Mouse (Mus musculus) embryonic facial prominence, embryonic 12.5 days (tissue): ENCODE measurements around the gene Hs6st3. TPM values are rescaled to one million over a fixed set of nuclear protein-coding genes. Genes with fewer than 3 reads are reported as not detected.
"Not testable (repeated sequence)": the region's sequence is repeated elsewhere in the genome, so short reads cannot be mapped to it uniquely, and the experiment has no call there.

Source experiments
- ATAC-seq: fragments of 200-750 bp; cut with Nextera tagmentation; 2 replicates; pipeline ENCODE4 v1.8.0; 2017; ENCODE audit not compliant: insufficient number of reproducible peaks, insufficient read depth, low FRiP score, low TSS enrichment
- H3K27ac ChIP-seq: fragments of 300-500 bp; sonication (generic); 2 replicates; pipeline ENCODE4 v1.5.1; 2016; ENCODE audit warnings: mild to moderate bottlenecking
- H3K27me3 ChIP-seq: fragments of 300-500 bp; sonication (generic); 2 replicates; pipeline ENCODE4 v1.6.1; 2016; ENCODE audit warnings: mild to moderate bottlenecking, moderate library complexity
- H3K36me3 ChIP-seq: fragments of 300-500 bp; sonication (generic); 2 replicates; pipeline ENCODE4 v1.6.1; 2016; ENCODE audit warnings: mild to moderate bottlenecking
- H3K4me1 ChIP-seq: fragments of 300-500 bp; sonication (generic); 2 replicates; pipeline ENCODE4 v1.6.1; 2016
- H3K4me2 ChIP-seq: fragments of 300-500 bp; sonication (generic); replicated peaks from 2 replicates; pipeline ENCODE4 v1.6.1; 2016; ENCODE audit warnings: mild to moderate bottlenecking, moderate library complexity
- H3K4me3 ChIP-seq: fragments of 300-500 bp; sonication (generic); 2 replicates; pipeline ENCODE4 v1.5.1; 2016; ENCODE audit warnings: mild to moderate bottlenecking
- H3K9ac ChIP-seq: fragments of 300-500 bp; sonication (generic); 2 replicates; pipeline ENCODE4 v1.6.1; 2016; ENCODE audit warnings: mild to moderate bottlenecking, moderate library complexity
- H3K9me3 ChIP-seq: fragments of 300-500 bp; sonication (generic); 2 replicates; pipeline ENCODE4 v1.6.1; 2016; ENCODE audit warnings: mild to moderate bottlenecking, moderate library complexity
- WGBS: fragments of 180-500 bp; shearing (Covaris S2); methylation state at CpG from one replicate; pipeline ENCODE4 v1.1.7; 2016; 5-methylcytosine and 5-hydroxymethylcytosine counted together
- polyA plus RNA-seq: library from polyadenylated mRNA; unstranded; fragments of >200 nt; fragmentation: Nextera tagmentation; extraction: Ambion mirVana; gene quantifications from 2 replicates; pipeline ENCODE4 v1.2.1, GENCODE M21; 2016

Hs6st3 gene
- polyA plus RNA-seq, 1 experiment from 2014 or later, result 0.40 TPM

DNA sequence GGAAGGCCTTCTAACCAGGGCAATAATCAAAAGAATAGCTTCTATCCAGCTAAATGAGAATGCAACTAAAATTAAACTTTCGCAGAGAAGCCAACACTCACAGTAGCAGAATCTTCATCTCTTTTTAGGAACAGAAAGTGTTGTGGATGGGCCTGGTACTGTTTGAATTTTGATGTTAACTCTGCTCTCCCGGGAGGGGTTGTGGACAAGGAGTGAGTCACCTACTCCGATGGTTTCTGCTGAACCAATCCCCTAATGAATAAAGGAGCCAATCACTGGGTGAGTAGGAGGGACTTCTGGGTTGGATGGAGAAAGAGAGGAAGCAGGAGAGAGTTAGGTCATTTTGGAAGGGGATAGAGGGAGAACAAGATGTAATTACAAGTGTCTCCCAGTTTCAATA is 117.3 kb downstream of the Hs6st3 start:
- Histone ChIP-seq H3K9me3 (no peaks in the 10 kb centered on the region), H3K4me3 (no peak overlapping the region), H3K27me3 (no peaks in the 10 kb centered on the region), H3K9ac (no peak overlapping the region), H3K4me1 (no peaks in the 10 kb centered on the region), H3K27ac (no peak overlapping the region), H3K36me3 (no peaks in the 10 kb centered on the region), H3K4me2 (no peak overlapping the region)
- 76% methylated on average over 3 of the region's 3 CpGs for WGBS
- ATAC-seq, result no peak

DNA sequence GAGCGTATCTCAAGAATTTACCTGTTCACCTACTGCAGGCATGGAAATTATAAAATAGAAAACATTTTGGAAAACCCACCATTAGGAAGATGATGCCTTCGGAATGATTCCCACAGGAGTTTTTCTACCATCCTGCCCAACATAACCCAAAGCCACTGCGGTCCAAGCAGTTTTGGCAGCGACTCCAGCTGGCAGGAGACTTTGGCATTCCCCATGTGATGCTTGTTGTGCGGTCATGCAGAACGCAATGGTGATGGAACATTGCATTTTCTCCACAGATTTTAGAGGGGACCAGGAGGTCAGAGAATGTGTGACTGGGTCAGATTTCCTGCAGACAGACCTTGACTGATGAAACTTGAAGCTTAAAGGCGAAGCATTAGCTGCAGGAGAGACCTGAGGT is 118.9 kb downstream of the Hs6st3 start:
- H3K4me1 ChIP-seq, result no peaks in the 10 kb centered on the region
- WGBS, result 77% methylated on average over 7 of the region's 7 CpGs
- H3K27ac ChIP-seq, result no peak overlapping the region

DNA sequence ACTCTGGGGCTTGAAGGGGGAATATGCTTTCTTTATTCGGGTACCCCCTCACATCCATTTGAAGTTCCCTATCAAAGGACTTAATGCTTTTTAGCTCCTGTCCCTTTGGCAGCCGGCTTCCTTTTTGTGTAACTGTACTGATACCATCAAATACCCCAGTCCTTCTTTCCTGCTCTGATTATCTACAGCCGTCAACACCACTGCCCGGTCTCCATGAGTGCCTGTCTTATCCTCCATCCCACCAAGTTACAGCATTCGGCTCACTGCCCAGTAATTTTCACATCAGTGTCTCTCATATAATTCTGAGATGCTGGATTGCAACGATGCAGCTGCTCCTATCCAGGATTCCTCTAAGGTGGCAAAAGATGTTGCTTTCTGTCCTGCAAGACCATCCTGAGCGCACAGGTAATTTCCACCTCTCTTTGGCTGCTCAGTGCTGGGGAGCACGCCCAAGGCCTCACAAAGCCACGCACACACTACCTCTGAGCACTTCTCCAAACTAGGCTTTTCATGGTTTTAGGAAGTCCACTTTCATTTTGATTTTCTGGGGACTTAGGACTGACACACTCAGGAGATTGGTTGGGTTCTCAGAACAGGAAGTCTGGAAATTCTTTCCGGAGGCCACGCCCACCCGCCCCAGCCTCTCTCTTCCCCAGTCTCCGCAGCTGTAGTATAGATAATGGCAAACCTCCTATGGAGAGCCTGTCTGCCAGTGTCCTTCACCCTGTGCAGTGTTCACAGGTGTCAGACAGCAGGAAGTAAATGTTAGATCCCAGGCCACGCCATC is 122.2 kb downstream of the Hs6st3 start:
- no peak for ATAC-seq
- no peak overlapping the region for H3K4me2 ChIP-seq
- no peaks in the 10 kb centered on the region for H3K27me3 ChIP-seq
- 69% methylated on average over 14 of the region's 14 CpGs for WGBS
- no peak overlapping the region for H3K27ac ChIP-seq
- no peak overlapping the region for H3K4me3 ChIP-seq
- H3K9me3 ChIP-seq, result no peaks in the 10 kb centered on the region
- H3K36me3 ChIP-seq, result no peaks in the 10 kb centered on the region
- H3K9ac ChIP-seq, result no peak overlapping the region
- H3K4me1 ChIP-seq, result no peaks in the 10 kb centered on the region

More for the DNA sequence above, 118.9 kb downstream of the Hs6st3 start:
- Histone ChIP-seq H3K36me3 (no peaks in the 10 kb centered on the region), H3K4me3 (no peak overlapping the region), H3K9me3 (no peaks in the 10 kb centered on the region), H3K4me2 (no peak overlapping the region), H3K9ac (no peak overlapping the region), H3K27me3 (no peaks in the 10 kb centered on the region)
- ATAC-seq, result no peak

- no peaks in the 10 kb centered on the region for H3K4me1 ChIP-seq
- 55% methylated on average over 7 of the region's 7 CpGs for WGBS
- H3K27me3 ChIP-seq, result no peaks in the 10 kb centered on the region
- no peaks in the 10 kb centered on the region for H3K9me3 ChIP-seq
- no peak overlapping the region for H3K4me2 ChIP-seq
- no peak overlapping the region for H3K9ac ChIP-seq
- ATAC-seq, result no peak
- H3K4me3 ChIP-seq, result no peak overlapping the region
- H3K27ac ChIP-seq, result no peak overlapping the region
- no peaks in the 10 kb centered on the region for H3K36me3 ChIP-seq
Observed at GRCm38 (mm10) chr14:119266334-119266733, 128.2 kb downstream of the Hs6st3 start.

DNA sequence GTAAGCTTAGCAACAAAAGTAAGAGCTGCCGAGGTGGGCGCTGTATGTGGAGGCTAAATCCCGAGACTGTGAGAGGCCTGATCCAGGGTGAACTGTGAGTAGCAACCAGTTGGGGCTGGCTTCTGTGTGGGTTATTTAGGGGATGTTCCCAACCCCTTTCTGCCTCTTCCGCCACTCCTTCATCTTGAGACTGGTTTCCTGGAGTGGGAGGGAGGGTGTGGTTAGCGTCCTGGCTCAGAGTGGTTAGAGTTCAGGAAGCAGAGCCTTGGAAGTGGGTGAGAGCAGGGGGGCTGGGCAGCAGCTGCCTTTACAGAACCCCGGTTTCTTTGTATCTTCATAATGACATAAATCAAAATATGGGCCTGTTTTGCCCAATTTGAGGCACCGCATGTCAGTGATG is 134.9 kb downstream of the Hs6st3 start:
- Histone ChIP-seq H3K9me3 (no peaks in the 10 kb centered on the region), H3K36me3 (no peaks in the 10 kb centered on the region), H3K4me3 (no peak overlapping the region), H3K4me1 (no peaks in the 10 kb centered on the region), H3K4me2 (no peak overlapping the region), H3K27ac (no peak overlapping the region), H3K27me3 (no peaks in the 10 kb centered on the region), H3K9ac (no peak overlapping the region)
- WGBS, result 74% methylated on average over 7 of the region's 7 CpGs
- ATAC-seq, result no peak

GRCm38 (mm10) chr14:119278156-119278555 is 140.0 kb downstream of the Hs6st3 start:
- not testable (repeated sequence) for H3K9me3 ChIP-seq, H3K4me1 ChIP-seq, H3K27ac ChIP-seq, H3K27me3 ChIP-seq, H3K9ac ChIP-seq, H3K4me3 ChIP-seq, ATAC-seq, H3K4me2 ChIP-seq, H3K36me3 ChIP-seq
- 94% methylated on average over 15 of the region's 15 CpGs for WGBS

- ATAC-seq, result no peak
- Histone ChIP-seq H3K9me3 (no peaks in the 10 kb centered on the region), H3K4me3 (no peak overlapping the region), H3K27me3 (no peaks in the 10 kb centered on the region), H3K4me1 (no peaks in the 10 kb centered on the region), H3K27ac (no peak overlapping the region), H3K36me3 (no peaks in the 10 kb centered on the region), H3K9ac (no peak overlapping the region), H3K4me2 (no peak overlapping the region)
- 83% methylated on average over 3 of the region's 3 CpGs for WGBS
Observed at GRCm38 (mm10) chr14:119283951-119284350, 145.8 kb downstream of the Hs6st3 start.

- no peak overlapping the region for H3K9ac ChIP-seq
- no peaks in the 10 kb centered on the region for H3K4me1 ChIP-seq
- H3K36me3 ChIP-seq, result no peaks in the 10 kb centered on the region
- WGBS, result 36% methylated on average over 1 of the region's 1 CpGs
- no peaks in the 10 kb centered on the region for H3K9me3 ChIP-seq
- H3K27me3 ChIP-seq, result no peaks in the 10 kb centered on the region
- no peak overlapping the region for H3K27ac ChIP-seq
- ATAC-seq, result no peak
- no peak overlapping the region for H3K4me2 ChIP-seq
- H3K4me3 ChIP-seq, result no peak overlapping the region
Observed at GRCm38 (mm10) chr14:119289668-119290067, 151.5 kb downstream of the Hs6st3 start.

- H3K36me3 ChIP-seq, result no peaks in the 10 kb centered on the region
- H3K27ac ChIP-seq, result no peak overlapping the region
- no peak overlapping the region for H3K4me3 ChIP-seq
- H3K4me2 ChIP-seq, result no peak overlapping the region
- 85% methylated on average over 6 of the region's 6 CpGs for whole genome bisulfite sequencing
- H3K9me3 ChIP-seq, result no peaks in the 10 kb centered on the region
- no peak overlapping the region for H3K9ac ChIP-seq
- H3K4me1 ChIP-seq, result no peaks in the 10 kb centered on the region
- no peaks in the 10 kb centered on the region for H3K27me3 ChIP-seq
- ATAC-seq, result no peak
Observed at GRCm38 (mm10) chr14:119294071-119294470, 155.9 kb downstream of the Hs6st3 start.

- Histone ChIP-seq H3K27ac (no peak overlapping the region), H3K4me3 (no peak overlapping the region), H3K36me3 (no peaks in the 10 kb centered on the region), H3K4me1 (no peaks in the 10 kb centered on the region), H3K27me3 (no peaks in the 10 kb centered on the region), H3K9me3 (no peaks in the 10 kb centered on the region), H3K4me2 (no peak overlapping the region), H3K9ac (no peak overlapping the region)
- ATAC-seq, result no peak
- WGBS, result 73% methylated on average over 3 of the region's 3 CpGs
Observed at GRCm38 (mm10) chr14:119306461-119306860, 168.3 kb downstream of the Hs6st3 start.

GRCm38 (mm10) chr14:119318379-119318778 is 180.2 kb downstream of the Hs6st3 start:
- no peak for ATAC-seq
- H3K4me3 ChIP-seq, result no peak overlapping the region
- no peaks in the 10 kb centered on the region for H3K9me3 ChIP-seq
- no peak overlapping the region for H3K9ac ChIP-seq
- WGBS, result 81% methylated on average over 2 of the region's 2 CpGs
- no peaks in the 10 kb centered on the region for H3K4me1 ChIP-seq
- no peaks in the 10 kb centered on the region for H3K27me3 ChIP-seq
- H3K4me2 ChIP-seq, result no peak overlapping the region
- H3K36me3 ChIP-seq, result no peaks in the 10 kb centered on the region
- H3K27ac ChIP-seq, result no peak overlapping the region

- Histone ChIP-seq H3K9me3 (no peaks in the 10 kb centered on the region), H3K4me3 (no peak overlapping the region), H3K27ac (no peak overlapping the region), H3K4me1 (no peaks in the 10 kb centered on the region), H3K36me3 (no peaks in the 10 kb centered on the region), H3K4me2 (no peak overlapping the region), H3K9ac (no peak overlapping the region), H3K27me3 (no peaks in the 10 kb centered on the region)
- WGBS, result 78% methylated on average over 11 of the region's 11 CpGs
- no peak for ATAC-seq
Observed at GRCm38 (mm10) chr14:119347236-119347635, 209.1 kb downstream of the Hs6st3 start.
